Mouse (Mus musculus): ENCODE measurements around the gene Hcrtr1.

Hcrtr1 gene

GRCm38 (mm10) chr4:130112732-130113131 lies 26.4 kb downstream of the Hcrtr1 start:
- DNase-seq, result no peak

GRCm38 (mm10) chr4:130112299-130112698 lies 26.9 kb downstream of the Hcrtr1 start:
- no peak for DNase-seq

GRCm38 (mm10) chr4:130110091-130110490 lies 29.1 kb downstream of the Hcrtr1 start:
- no peak for DNase-seq

- DNase-seq, result no peak
Measured at GRCm38 (mm10) chr4:130109666-130110065, 29.5 kb downstream of the Hcrtr1 start.

- DNase-seq, result no peak
Measured at GRCm38 (mm10) chr4:130108929-130109328, 30.2 kb downstream of the Hcrtr1 start.

GRCm38 (mm10) chr4:130107444-130108131 lies 31.6 kb downstream of the Hcrtr1 start:
- DNase-seq, result peak; percentile 100

GRCm38 (mm10) chr4:130107065-130107443 lies 32.1 kb downstream of the Hcrtr1 start:
- DNase-seq, result no peak

GRCm38 (mm10) chr4:130104584-130104983 lies 34.6 kb downstream of the Hcrtr1 start:
- no peak for DNase-seq

GRCm38 (mm10) chr4:130103632-130104031 lies 35.5 kb downstream of the Hcrtr1 start:
- peak; percentile 45 for DNase-seq

- no peak for DNase-seq
Measured at GRCm38 (mm10) chr4:130102111-130102651, 37.0 kb downstream of the Hcrtr1 start, which contains the start of gene Pef1. TSS of gene Pef1 (plus strand) at chr4:130102558.

GRCm38 (mm10) chr4:130101183-130101582 lies 38.0 kb downstream of the Hcrtr1 start:
- no peak for DNase-seq

GRCm38 (mm10) chr4:130095137-130095536 lies 44.0 kb downstream of the Hcrtr1 start:
- no peak for DNase-seq

GRCm38 (mm10) chr4:130087293-130087692 lies 51.9 kb downstream of the Hcrtr1 start:
- DNase-seq, result peak; percentile 93

GRCm38 (mm10) chr4:130085246-130085820 lies 53.8 kb downstream of the Hcrtr1 start:
- no peak for DNase-seq

- DNase-seq, result no peak
Measured at GRCm38 (mm10) chr4:130084331-130084945, 54.7 kb downstream of the Hcrtr1 start.

- no peak for DNase-seq
Measured at GRCm38 (mm10) chr4:130082211-130082610, 56.9 kb downstream of the Hcrtr1 start.

- no peak for DNase-seq
Measured at GRCm38 (mm10) chr4:130081345-130082190, 57.6 kb downstream of the Hcrtr1 start.
